Mouse (Mus musculus): Measurements from ENCODE around the gene Ogfr. TPM values are rescaled to one million over a fixed set of nuclear protein-coding genes. Genes with fewer than 3 reads are reported as not detected.

The Ogfr gene
- total RNA-seq, 2 experiments from 2014 or later: 27.9 to 32.2 TPM

DNA sequence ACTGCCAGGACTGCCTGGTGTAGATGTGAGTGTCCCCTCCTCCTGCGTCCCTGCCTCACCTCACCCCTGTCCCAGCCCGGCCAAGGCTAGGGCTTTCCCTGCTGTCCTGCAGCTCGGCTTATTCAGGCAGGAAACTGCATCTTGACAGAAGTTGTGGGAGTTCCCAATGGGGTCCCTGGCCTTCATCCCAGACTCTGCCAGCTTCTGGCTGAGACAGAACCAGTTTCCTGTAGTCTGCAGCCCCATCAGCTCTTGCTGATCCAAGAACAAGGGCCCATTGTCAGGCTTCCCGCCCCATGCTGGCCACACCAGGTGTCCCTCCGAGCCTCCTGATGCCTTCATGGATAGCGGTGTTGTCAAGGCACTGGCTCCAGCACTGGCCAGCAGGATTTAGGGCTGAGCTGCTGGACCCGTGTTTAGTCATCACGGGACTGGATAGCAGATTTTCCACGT, 11.6 kb downstream of the Ogfr start:
- no peak for DNase-seq

DNA sequence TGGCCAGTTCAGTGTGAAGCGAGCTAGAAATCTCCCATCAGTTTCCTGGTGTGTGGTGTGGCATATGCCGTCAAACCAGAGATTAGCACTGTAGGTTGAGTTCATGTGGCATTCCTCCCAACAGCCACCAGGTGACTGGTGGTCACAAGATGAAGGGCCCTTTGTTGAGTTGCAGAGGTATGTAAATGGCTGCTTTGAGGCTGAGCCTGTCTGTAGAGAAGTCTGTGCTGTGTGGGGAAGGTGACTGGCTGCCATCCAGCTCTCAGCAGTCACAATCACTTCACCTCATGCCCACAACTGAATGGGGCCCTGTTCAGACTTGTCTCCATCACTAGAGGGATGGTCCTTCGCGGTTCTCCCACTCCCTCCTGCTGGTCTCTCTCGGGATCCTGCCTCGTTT, 15.7 kb downstream of the Ogfr start:
- DNase-seq: no peak

DNA sequence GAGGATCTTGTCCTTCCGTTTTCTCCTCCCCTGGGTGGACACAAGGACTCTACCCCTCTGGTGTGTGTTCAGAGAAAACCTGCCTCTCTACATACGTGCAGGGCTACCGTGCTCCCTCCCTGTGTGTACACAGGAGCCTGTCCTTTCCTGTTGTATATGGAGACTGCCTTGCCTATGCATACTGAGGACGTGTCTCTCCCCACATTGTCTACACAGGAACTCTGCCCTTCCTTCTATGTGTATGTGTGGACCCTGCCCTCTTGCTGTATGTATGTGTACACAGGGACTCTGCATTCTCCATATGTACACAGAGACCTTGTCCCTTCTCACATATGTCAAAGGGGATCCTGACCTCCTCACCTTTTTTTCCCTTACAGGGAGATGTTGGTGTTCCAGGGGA, 21.2 kb downstream of the Ogfr start:
- DNase-seq: no peak

DNA sequence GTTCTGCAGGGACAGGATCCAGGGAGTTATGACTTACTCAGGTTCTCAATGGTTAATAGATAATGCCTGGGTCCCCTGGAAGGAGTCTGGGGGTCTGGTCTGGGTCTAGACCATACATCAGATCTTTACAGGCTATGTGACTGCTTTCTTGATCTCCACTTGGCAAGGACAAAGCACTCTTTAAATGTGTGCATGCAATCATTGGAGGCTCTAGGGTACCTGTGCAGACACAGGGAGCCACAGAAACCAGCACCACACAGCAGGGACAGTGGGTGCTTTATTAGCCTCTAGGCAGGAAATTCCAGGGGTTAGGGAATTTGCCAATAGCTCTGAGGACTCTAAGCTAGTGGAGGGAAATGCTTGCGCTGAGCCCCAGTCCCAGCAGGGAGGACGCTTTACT, 22.8 kb downstream of the Ogfr start:
- DNase-seq: no peak

DNA sequence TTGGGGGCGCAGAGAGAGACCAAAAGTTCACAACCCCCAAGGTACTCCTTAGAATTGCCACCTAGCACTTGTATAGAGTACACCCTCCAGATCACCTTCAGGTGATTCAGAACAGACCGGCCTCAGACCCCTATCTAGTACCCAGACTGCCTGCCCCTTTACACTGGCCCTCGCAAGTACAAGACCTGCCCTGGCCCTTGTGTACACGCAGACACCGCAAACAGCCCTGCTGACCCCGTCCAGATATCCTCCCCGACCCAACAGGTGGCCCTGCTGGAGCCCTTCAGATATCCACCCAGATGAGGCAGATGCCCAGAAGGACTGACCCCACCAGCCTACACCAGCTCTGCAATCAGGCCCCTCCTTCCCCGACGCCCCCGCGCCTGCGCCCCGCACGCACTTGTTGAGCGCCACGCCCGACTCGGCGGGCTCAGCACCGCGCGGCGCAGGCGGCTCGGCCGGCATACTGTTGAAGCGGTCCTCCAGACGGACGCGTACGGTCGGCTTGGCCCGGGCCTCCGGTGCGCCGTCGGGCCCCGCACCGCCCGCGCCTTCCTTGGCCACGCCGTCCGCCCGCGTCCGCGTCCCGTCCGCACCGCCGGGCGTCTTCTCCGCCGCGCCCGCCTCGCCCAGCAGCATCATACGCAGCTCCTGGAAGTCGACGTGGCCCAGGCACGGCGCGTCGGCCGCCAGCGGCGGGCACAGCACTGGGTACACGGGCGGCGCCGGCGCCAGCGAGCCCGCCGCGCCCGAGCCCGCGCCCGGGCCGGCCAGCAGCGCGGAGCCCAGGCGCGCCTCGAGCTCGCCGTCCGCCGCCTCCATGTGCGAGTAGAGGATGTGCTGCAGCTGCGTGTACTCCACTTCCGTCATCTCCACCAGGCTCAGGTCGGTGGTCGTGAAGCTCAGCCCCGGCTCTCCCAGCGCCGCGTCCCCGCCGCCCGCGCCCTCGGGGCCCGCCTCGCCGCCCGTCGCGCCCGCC, 52.8 kb downstream of the Ogfr start:
- DNase-seq: no peak

DNA sequence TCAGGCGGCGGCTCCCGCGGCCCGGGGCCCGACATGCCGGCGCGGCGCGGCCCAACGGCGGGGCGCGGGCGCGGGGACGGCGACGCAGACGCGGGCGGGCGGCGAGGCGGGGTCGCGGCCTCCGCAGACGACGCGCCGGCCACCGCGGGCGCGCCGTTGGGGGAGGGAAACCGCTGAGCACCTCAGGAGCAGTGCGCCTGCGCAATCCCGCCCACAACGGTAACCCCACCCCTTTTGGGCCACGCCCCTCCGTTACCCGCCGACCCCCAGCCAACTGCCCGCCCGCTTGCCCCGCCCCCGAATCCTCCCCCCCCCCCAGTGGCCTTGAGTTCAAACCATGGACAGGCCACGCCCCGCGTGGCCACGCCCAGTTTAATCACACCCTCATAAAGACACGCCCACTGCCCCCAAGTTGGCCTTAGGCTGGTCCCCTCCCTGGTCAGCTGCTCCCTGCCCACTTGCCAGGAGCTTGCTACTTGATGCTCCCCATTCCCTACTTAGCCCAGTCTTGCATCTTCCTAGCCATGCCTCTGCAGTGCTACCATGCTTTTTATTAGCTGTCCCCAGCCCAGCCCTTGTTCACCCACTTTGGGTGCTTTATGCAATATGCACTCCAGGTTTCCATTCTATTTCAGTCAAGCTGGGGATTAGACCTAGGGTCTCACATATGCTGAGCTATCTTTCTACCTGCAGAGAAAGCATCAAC, 53.7 kb downstream of the Ogfr start, which contains the start of gene Tcfl5:
TSS of gene Tcfl5 (minus strand) at position 154 of the 706 bp plus-strand sequence.
- DNase-seq: peak; percentile 32

DNA sequence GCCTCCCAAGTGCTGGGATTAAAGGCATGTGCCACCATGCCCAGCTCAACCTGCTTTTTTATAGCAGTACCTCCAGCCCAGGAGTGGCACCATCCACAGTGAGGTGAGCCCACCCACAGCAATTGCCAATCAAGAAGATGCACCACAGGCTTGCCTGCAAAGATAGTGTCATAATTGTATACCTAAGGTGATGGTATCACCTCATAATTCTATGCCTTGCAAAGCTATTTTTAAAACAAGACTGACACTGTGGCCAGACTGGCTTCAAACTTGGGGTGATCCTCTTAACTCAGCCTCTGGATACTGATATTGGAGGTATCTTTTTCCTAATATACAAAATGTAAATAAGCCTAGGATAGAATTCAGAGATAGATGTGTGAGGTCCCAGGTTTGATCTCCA, 54.6 kb downstream of the Ogfr start:
- DNase-seq: no peak

Other genes with a start within 250 kb of the Ogfr start
- gene Slco4a1, start 133.0 kb upstream of the Ogfr start, total RNA-seq (2021): under 1 TPM; 0.28 to 0.41 TPM
- under 1 TPM; 0.14 TPM for gene Ntsr1, start 89.3 kb upstream of the Ogfr start, total RNA-seq (2021)
- 10 to 100 TPM in 1 of 2 experiments, 1 to 10 TPM in 1; 7.5 to 10.4 TPM for gene Mrgbp, start 7.9 kb upstream of the Ogfr start, total RNA-seq (2021)
- gene Col9a3, start 8.5 kb downstream of the Ogfr start, total RNA-seq (2021): 1 to 10 TPM; 1.0 to 1.4 TPM
- under 1 TPM; 0.28 to 0.41 TPM for gene Tcfl5, start 53.5 kb downstream of the Ogfr start, total RNA-seq (2021)
- 10 to 100 TPM; 21.4 to 32.2 TPM for gene Dido1, start 120.8 kb downstream of the Ogfr start, total RNA-seq (2021)
- 10 to 100 TPM; 50.4 to 51.6 TPM for gene Gid8, start 120.9 kb downstream of the Ogfr start, total RNA-seq (2021)
- gene Slc17a9, start 136.0 kb downstream of the Ogfr start, total RNA-seq (2021): 1 to 10 TPM in 1 of 2 experiments, under 1 TPM in 1; 0.52 to 1.8 TPM
- not detected for gene Bhlhe23, start 187.7 kb downstream of the Ogfr start, total RNA-seq (2021)